Comparison of ENCODE assay signal across 22 mouse cellular contexts in genomic region chr8:64522441-64523102, GRCm38 (mm10).
A peak's percentile ranks its signal among the peaks of the same experiment; 100 is the strongest.
DNase-seq lines count a peak whose midpoint lies in the region; ATAC-seq and TF ChIP-seq lines count a peak whose summit lies in the region.
"Had no signal": no experiment of that assay in that cellular context is flagged by ENCODE, and none has a peak within 500 bp of the region (broad histone marks: within the 10 kb centered on the region; RNA-seq: fewer than 3 reads in every experiment).

No protein-coding gene starts in this region.

- peak; percentile 94 for ATAC-seq in intestine, postnatal 0 days
- ATAC-seq in intestine, embryonic 15.5 days = no peak
- ATAC-seq in limb, embryonic 13.5 days (ENCODE audit: low FRiP score, low read depth) = no peak
- ATAC-seq: intestine, embryonic 16.5 days had no signal

- intact Hi-C loops in gastrocnemius, postnatal 36 days (cut with DNase I) = no loop called here

- H3K4me2 ChIP-seq in intestine, postnatal 0 days (replicated peaks; ENCODE audit: low read depth) = no peak overlapping the region
- no peak overlapping the region for H3K4me2 ChIP-seq in intestine, embryonic 15.5 days (replicated peaks)
- H3K4me2 ChIP-seq in limb, embryonic 13.5 days (replicated peaks) = no peak overlapping the region
- H3K4me2 ChIP-seq: embryonic facial prominence, embryonic 15.5 days; heart, embryonic 13.5 days; hindbrain, embryonic 15.5 days; lung, embryonic 15.5 days; midbrain, embryonic 11.5 days; neural tube, embryonic 13.5 days had no signal

- H3K9me3 ChIP-seq in intestine, postnatal 0 days (ENCODE audit: control insufficient read depth) = no peaks in the 10 kb centered on the region
- H3K9me3 ChIP-seq in intestine, embryonic 15.5 days = no peaks in the 10 kb centered on the region
- H3K9me3 ChIP-seq in limb, embryonic 13.5 days = no peaks in the 10 kb centered on the region
- H3K9me3 ChIP-seq: embryonic facial prominence, embryonic 15.5 days; heart, embryonic 13.5 days; hindbrain, embryonic 15.5 days; lung, embryonic 15.5 days; neural tube, embryonic 13.5 days had no signal

- H3K4me1 ChIP-seq in intestine, postnatal 0 days (replicated peaks; ENCODE audit: control insufficient read depth, insufficient read depth, low read length) = no peaks in the 10 kb centered on the region
- no peaks in the 10 kb centered on the region for H3K4me1 ChIP-seq in intestine, embryonic 15.5 days (replicated peaks)
- peaks cover 17% of the 10 kb centered on the region for H3K4me1 ChIP-seq in limb, embryonic 13.5 days
- H3K4me1 ChIP-seq: embryonic facial prominence, embryonic 15.5 days; hindbrain, embryonic 15.5 days; lung, embryonic 15.5 days; neural tube, embryonic 13.5 days had no signal

- no peak overlapping the region for H3K4me3 ChIP-seq in intestine, postnatal 0 days (ENCODE audit: low read depth, low read length)
- no peak overlapping the region for H3K4me3 ChIP-seq in intestine, embryonic 15.5 days (replicated peaks)
- no peak overlapping the region for H3K4me3 ChIP-seq in limb, embryonic 13.5 days
- H3K4me3 ChIP-seq: embryonic facial prominence, embryonic 15.5 days; gastrocnemius, adult 2 months; heart, embryonic 13.5 days; hindbrain, embryonic 15.5 days; lung, embryonic 15.5 days; neural tube, embryonic 13.5 days had no signal

- WGBS in intestine, postnatal 0 days = 56% methylated on average over 8 of the region's 8 CpGs
- 48% methylated on average over 8 of the region's 8 CpGs for WGBS in intestine, embryonic 15.5 days
- WGBS in limb, embryonic 13.5 days = 75% methylated on average over 8 of the region's 8 CpGs

- no peaks in the 10 kb centered on the region for H3K27me3 ChIP-seq in intestine, postnatal 0 days (replicated peaks; ENCODE audit: control insufficient read depth, insufficient read depth, low read length)
- no peaks in the 10 kb centered on the region for H3K27me3 ChIP-seq in intestine, embryonic 15.5 days (replicated peaks)
- H3K27me3 ChIP-seq in limb, embryonic 13.5 days = no peaks in the 10 kb centered on the region
- H3K27me3 ChIP-seq: embryonic facial prominence, embryonic 15.5 days; heart, embryonic 13.5 days; hindbrain, embryonic 15.5 days; lung, embryonic 15.5 days; neural tube, embryonic 13.5 days had no signal

- peak; percentile 84 for DNase-seq in Muller cell, postnatal 12 days (ENCODE audit: inconsistent ontology term)
- DNase-seq in adrenal gland, postnatal 14 days = peak; percentile 36
- DNase-seq in right cerebral cortex, postnatal 4 days = no peak
- DNase-seq in gastrocnemius, postnatal 36 days = no peak
- DNase-seq: B cell, adult 2 months; cerebellum, adult 11-12 months; cerebellum, postnatal 14 days; gastrocnemius, adult 2 months; heart, postnatal 36 days; kidney, postnatal 10 days; spleen, adult 18-20 months had no signal

- H3K9ac ChIP-seq in intestine, postnatal 0 days (ENCODE audit: low read depth, low read length) = no peak overlapping the region
- no peak overlapping the region for H3K9ac ChIP-seq in intestine, embryonic 15.5 days
- no peak overlapping the region for H3K9ac ChIP-seq in limb, embryonic 13.5 days
- H3K9ac ChIP-seq: embryonic facial prominence, embryonic 15.5 days; heart, embryonic 13.5 days; hindbrain, embryonic 15.5 days; liver, embryonic 14.5 days; lung, embryonic 15.5 days; neural tube, embryonic 13.5 days had no signal

- H3K36me3 ChIP-seq in intestine, postnatal 0 days (ENCODE audit: control insufficient read depth, insufficient read depth) = no peaks in the 10 kb centered on the region
- H3K36me3 ChIP-seq in intestine, embryonic 15.5 days = no peaks in the 10 kb centered on the region
- no peaks in the 10 kb centered on the region for H3K36me3 ChIP-seq in limb, embryonic 13.5 days
- H3K36me3 ChIP-seq: embryonic facial prominence, embryonic 15.5 days; heart, embryonic 13.5 days; hindbrain, embryonic 15.5 days; lung, embryonic 15.5 days; neural tube, embryonic 13.5 days had no signal

- TF ChIP-seq CTCF in intestine, postnatal 0 days (IDR thresholded peaks at IDR 0.05; ENCODE audit: low read depth) = no peak

- no peak overlapping the region for H3K27ac ChIP-seq in intestine, postnatal 0 days (ENCODE audit: low read depth, low read length)
- H3K27ac ChIP-seq in intestine, embryonic 15.5 days = no peak overlapping the region
- 0 out of 2 replicates have a peak overlapping the region, but pooled peaks have one; percentile 33 for H3K27ac ChIP-seq in limb, embryonic 13.5 days
- H3K27ac ChIP-seq: embryonic facial prominence, embryonic 15.5 days; gastrocnemius, adult 2 months; heart, embryonic 13.5 days; hindbrain, embryonic 15.5 days; liver, embryonic 14.5 days; lung, embryonic 15.5 days; neural tube, embryonic 13.5 days had no signal

Comparison
In these comparisons a context has a peak if more than half of its experiments do, and no peak if none do; other contexts are left out.
1. DNase-seq: peak in Muller cell, postnatal 12 days (single experiment) and adrenal gland, postnatal 14 days (single experiment); none in right cerebral cortex, postnatal 4 days (single experiment) and gastrocnemius, postnatal 36 days (0 of 2).